In the genomic region with DNA sequence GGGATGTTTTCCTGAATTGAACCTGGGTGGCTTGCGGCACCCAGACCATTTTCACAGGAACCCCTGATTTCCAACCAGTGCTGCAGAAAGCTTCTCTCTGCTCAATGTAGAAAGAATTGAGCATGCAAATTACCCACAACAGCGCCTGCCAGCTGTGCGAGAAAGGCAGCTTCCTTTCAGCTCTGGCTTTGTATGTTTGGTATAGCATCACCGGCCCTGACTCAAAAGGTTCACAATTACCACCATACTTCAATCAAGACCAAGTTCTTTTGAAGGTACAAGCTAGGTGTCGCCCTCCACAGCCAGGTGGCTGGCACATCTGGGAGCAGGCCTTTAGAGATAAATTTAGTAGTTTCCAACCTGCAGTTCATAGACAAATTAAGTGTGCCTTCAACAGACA, we compare ENCODE assay signal across 12 mouse cellular contexts. TPM values are rescaled to one million over a fixed set of nuclear protein-coding genes. Genes with fewer than 3 reads are reported as not detected.
DNase-seq lines count a peak whose midpoint lies in the region; ATAC-seq and TF ChIP-seq lines count a peak whose summit lies in the region.
"Had no signal": no experiment of that assay in that cellular context is flagged by ENCODE, and none has a peak within 500 bp of the region (broad histone marks: within the 10 kb centered on the region; RNA-seq: fewer than 3 reads in every experiment).

No protein-coding gene starts in this region.

- no peaks in the 10 kb centered on the region for H3K27me3 ChIP-seq in liver, embryonic 12.5 days (replicated peaks)
- no peaks in the 10 kb centered on the region for H3K27me3 ChIP-seq in thymus, adult 2 months (ENCODE audit: control insufficient read depth, insufficient read depth, low read length)
- H3K27me3 ChIP-seq: kidney, embryonic 15.5 days had no signal

- H3K36me3 ChIP-seq in liver, embryonic 12.5 days = peaks cover 65% of the 10 kb centered on the region
- H3K36me3 ChIP-seq in thymus, adult 2 months (ENCODE audit: control insufficient read depth, insufficient read depth, low read length) = peaks cover 17% of the 10 kb centered on the region

- peak; percentile 14 to 24 for DNase-seq in B cell, adult 2 months
- peak; percentile 66 for DNase-seq in CD4-positive, CD25-positive, alpha-beta regulatory T cell, adult 2 months (ENCODE audit: low read depth, low spot score)
- DNase-seq in thymus, adult 2 months = peak; percentile 59
- no peak for DNase-seq in heart, adult 8-10 months (ENCODE audit: low spot score)
- no peak for DNase-seq in layer of hippocampus, adult 11-12 months (ENCODE audit: low spot score)
- DNase-seq in layer of hippocampus, postnatal 36 days = no peak
- DNase-seq: cerebellum, adult 9-11 months; lung, postnatal 10 days had no signal

- TF ChIP-seq CTCF in thymus, adult 2 months (IDR thresholded peaks at IDR 0.05; ENCODE audit: borderline replicate concordance, control insufficient read depth, extremely low read depth, insufficient read depth, low read length, poor library complexity) = no peak

- peak overlapping the region; percentile 99 for H3K4me2 ChIP-seq in liver, embryonic 12.5 days
- H3K4me2 ChIP-seq: hindbrain, embryonic 14.5 days; kidney, embryonic 15.5 days had no signal

- H3K9me3 ChIP-seq in liver, embryonic 12.5 days (replicated peaks) = no peaks in the 10 kb centered on the region
- H3K9me3 ChIP-seq: kidney, embryonic 15.5 days; midbrain, embryonic 10.5 days had no signal

- peak overlapping the region; percentile 95 for H3K27ac ChIP-seq in liver, embryonic 12.5 days
- H3K27ac ChIP-seq in thymus, adult 2 months (ENCODE audit: control insufficient read depth, insufficient read depth, low read length) = peak overlapping the region; percentile 82
- H3K27ac ChIP-seq: hindbrain, embryonic 14.5 days; kidney, embryonic 15.5 days; midbrain, embryonic 10.5 days had no signal

- H3K4me1 ChIP-seq in liver, embryonic 12.5 days = peaks cover 72% of the 10 kb centered on the region
- peaks cover 35% of the 10 kb centered on the region for H3K4me1 ChIP-seq in thymus, adult 2 months (replicated peaks; ENCODE audit: control insufficient read depth, insufficient read depth, low read length)

- no peak for ATAC-seq in liver, embryonic 12.5 days

- WGBS in liver, embryonic 12.5 days (ENCODE audit: insufficient replicate concordance) = 83% methylated on average over 5 of the region's 5 CpGs
- WGBS in thymus, adult 2 months = 10% methylated on average over 5 of the region's 5 CpGs

- peak overlapping the region; percentile 94 for H3K4me3 ChIP-seq in liver, embryonic 12.5 days
- H3K4me3 ChIP-seq in thymus, adult 2 months (ENCODE audit: control insufficient read depth, insufficient read depth, low read length) = no peak overlapping the region
- H3K4me3 ChIP-seq: kidney, embryonic 15.5 days; midbrain, embryonic 10.5 days had no signal

- H3K9ac ChIP-seq in liver, embryonic 12.5 days = peak overlapping the region; percentile 94
- H3K9ac ChIP-seq: hindbrain, embryonic 14.5 days; kidney, embryonic 15.5 days had no signal

- TF ChIP-seq POLR2A in thymus, adult 2 months (IDR thresholded peaks at IDR 0.05; ENCODE audit: control insufficient read depth, extremely low read depth, insufficient read depth, low read length, poor library complexity) = no peak

RNA-seq across cellular contexts. Expression of a gene that starts 3.2 kb away (rescaled TPM):
- polyA plus RNA-seq in liver, embryonic 12.5 days (2016; fragmentation: Nextera tagmentation; extraction: Ambion mirVana) = 145 and 150 TPM in 2 replicates
- 27.1 and 57.3 TPM in 2 replicates for polyA plus RNA-seq in thymus, adult 2 months (2012; rRNA removed)
- total RNA-seq in heart, adult 8-10 months (2022) = 1 to 10 TPM in 3 of 4 experiments, under 1 TPM in 1; 0.95 to 2.2 (median 1.7) TPM
- 10 to 100 TPM; 14.2 to 14.5 TPM for total RNA-seq in layer of hippocampus, postnatal 36 days (2021)

Comparison
In these comparisons a context has a peak if more than half of its experiments do, and no peak if none do; other contexts are left out.
1. DNase-seq: peak in B cell, adult 2 months (2 of 2), CD4-positive, CD25-positive, alpha-beta regulatory T cell, adult 2 months (single experiment) and thymus, adult 2 months (single experiment); none in heart, adult 8-10 months (single experiment), layer of hippocampus, adult 11-12 months (single experiment) and layer of hippocampus, postnatal 36 days (0 of 2).
2. RNA of a gene that starts 3.2 kb away (total RNA-seq): 14.2 to 14.5 TPM in layer of hippocampus, postnatal 36 days; 0.95 to 2.2 TPM in heart, adult 8-10 months; every median in the first group is over 4 times any median in the second.